Comparison of ENCODE assay signal across 10 mouse cellular contexts in genomic region chr5:140649881-140650414, GRCm38 (mm10). TPM values are rescaled to one million over a fixed set of nuclear protein-coding genes. Genes with fewer than 3 reads are reported as not detected.
DNase-seq lines count a peak whose midpoint lies in the region; ATAC-seq lines count a peak whose summit lies in the region.
"Had no signal": no experiment of that assay in that cellular context is flagged by ENCODE, and none has a peak within 500 bp of the region (broad histone marks: within the 10 kb centered on the region; RNA-seq: fewer than 3 reads in every experiment).

No protein-coding gene starts in this region.

- DNase-seq in heart, postnatal 36 days = no peak
- DNase-seq in embryo, embryonic 11 days = no peak
- DNase-seq in urinary bladder, postnatal 4 days (ENCODE audit: low spot score in 2 of 2) = no peak
- DNase-seq in urinary bladder, adult 18-20 months (ENCODE audit: low spot score in 2 of 2) = no peak
- DNase-seq: cerebellum, postnatal 14 days; gastrocnemius, adult 2 months had no signal

- H3K36me3 ChIP-seq in heart, embryonic 13.5 days = peaks cover 19% of the 10 kb centered on the region
- H3K36me3 ChIP-seq in embryonic facial prominence, embryonic 12.5 days = peaks cover 15% of the 10 kb centered on the region
- H3K36me3 ChIP-seq in hindbrain, embryonic 16.5 days (ENCODE audit: control insufficient read depth, insufficient read depth, low read length) = no peaks in the 10 kb centered on the region
- H3K36me3 ChIP-seq in midbrain, embryonic 13.5 days = peaks cover 10% of the 10 kb centered on the region

- peak overlapping the region; percentile 67; the same call in 1 of the 2 replicates for H3K27ac ChIP-seq in heart, embryonic 13.5 days (replicated peaks)
- 0 out of 2 replicates have a peak overlapping the region, but pooled peaks have one; percentile 11 for H3K27ac ChIP-seq in embryonic facial prominence, embryonic 12.5 days
- H3K27ac ChIP-seq in hindbrain, embryonic 16.5 days (ENCODE audit: low read depth, low read length) = peak overlapping the region; percentile 86
- H3K27ac ChIP-seq in midbrain, embryonic 13.5 days = peak overlapping the region; percentile 84
- H3K27ac ChIP-seq: gastrocnemius, adult 2 months had no signal

- no peak for ATAC-seq in heart, embryonic 13.5 days (ENCODE audit: extremely low read depth, insufficient number of reproducible peaks, low FRiP score, low TSS enrichment)
- no peak for ATAC-seq in embryonic facial prominence, embryonic 12.5 days (ENCODE audit: insufficient number of reproducible peaks, insufficient read depth, low FRiP score, low TSS enrichment)
- ATAC-seq in hindbrain, embryonic 16.5 days = no peak
- ATAC-seq in midbrain, embryonic 13.5 days = no peak

- H3K4me1 ChIP-seq in heart, embryonic 13.5 days = peaks cover 65% of the 10 kb centered on the region
- H3K4me1 ChIP-seq in embryonic facial prominence, embryonic 12.5 days = peaks cover 35% of the 10 kb centered on the region
- peaks cover 36% of the 10 kb centered on the region for H3K4me1 ChIP-seq in hindbrain, embryonic 16.5 days (ENCODE audit: control insufficient read depth, insufficient read depth, low read depth, low read length)
- peaks cover 41% of the 10 kb centered on the region for H3K4me1 ChIP-seq in midbrain, embryonic 13.5 days (replicated peaks)

- intact Hi-C loops in heart, postnatal 36 days (cut with DNase I) = loop anchor here (2.0 kb wide), 1 partner anchor 53 kb away; the partner anchor contains the start of gene Iqce

- 72% methylated on average over 7 of the region's 7 CpGs for WGBS in heart, embryonic 13.5 days
- 46% methylated on average over 7 of the region's 7 CpGs for WGBS in embryonic facial prominence, embryonic 12.5 days
- 65% methylated on average over 7 of the region's 7 CpGs for WGBS in hindbrain, embryonic 16.5 days
- whole genome bisulfite sequencing in midbrain, embryonic 13.5 days = 62% methylated on average over 7 of the region's 7 CpGs

- no peaks in the 10 kb centered on the region for H3K9me3 ChIP-seq in heart, embryonic 13.5 days
- H3K9me3 ChIP-seq in embryonic facial prominence, embryonic 12.5 days = no peaks in the 10 kb centered on the region
- no peaks in the 10 kb centered on the region for H3K9me3 ChIP-seq in hindbrain, embryonic 16.5 days (ENCODE audit: control insufficient read depth, low read length)
- H3K9me3 ChIP-seq in midbrain, embryonic 13.5 days = no peaks in the 10 kb centered on the region

- H3K9ac ChIP-seq in heart, embryonic 13.5 days = peak overlapping the region; percentile 73
- 0 out of 2 replicates have a peak overlapping the region, but pooled peaks have one; percentile 31 for H3K9ac ChIP-seq in embryonic facial prominence, embryonic 12.5 days
- H3K9ac ChIP-seq in hindbrain, embryonic 16.5 days (ENCODE audit: low read depth, low read length) = peak overlapping the region; percentile 66
- H3K9ac ChIP-seq in midbrain, embryonic 13.5 days (replicated peaks) = peak overlapping the region; percentile 63; the same call in 1 of the 2 replicates

- no peak overlapping the region for H3K4me3 ChIP-seq in heart, embryonic 13.5 days
- H3K4me3 ChIP-seq in embryonic facial prominence, embryonic 12.5 days = no peak overlapping the region
- H3K4me3 ChIP-seq in hindbrain, embryonic 16.5 days (ENCODE audit: low read length) = no peak overlapping the region; the same call in 1 of the 2 replicates
- 0 out of 2 replicates have a peak overlapping the region, but pooled peaks have one; percentile 81 for H3K4me3 ChIP-seq in midbrain, embryonic 13.5 days (replicated peaks)

- H3K27me3 ChIP-seq in heart, embryonic 13.5 days (replicated peaks) = no peaks in the 10 kb centered on the region
- no peaks in the 10 kb centered on the region for H3K27me3 ChIP-seq in embryonic facial prominence, embryonic 12.5 days
- no peaks in the 10 kb centered on the region for H3K27me3 ChIP-seq in hindbrain, embryonic 16.5 days (replicated peaks; ENCODE audit: control insufficient read depth, insufficient read depth, low read length)
- H3K27me3 ChIP-seq in midbrain, embryonic 13.5 days = peaks cover 2% of the 10 kb centered on the region; the same call in 1 of the 2 replicates

- H3K4me2 ChIP-seq in heart, embryonic 13.5 days = peak overlapping the region; percentile 87
- peak overlapping the region; percentile 70; the same call in 1 of the 2 replicates for H3K4me2 ChIP-seq in embryonic facial prominence, embryonic 12.5 days (replicated peaks)
- H3K4me2 ChIP-seq in hindbrain, embryonic 16.5 days (ENCODE audit: low read length) = peak overlapping the region; percentile 79
- H3K4me2 ChIP-seq in midbrain, embryonic 13.5 days (replicated peaks) = peak overlapping the region; percentile 59

RNA-seq across cellular contexts. Expression of gene Ttyh3, which starts 1.1 kb away (rescaled TPM):
- 25.0 and 25.4 TPM in 2 replicates for polyA plus RNA-seq in heart, embryonic 13.5 days (2015; fragmentation: Nextera tagmentation; extraction: Ambion mirVana)
- 10 to 100 TPM; 13.4 to 14.7 TPM for total RNA-seq in heart, postnatal 36 days (2021)
- 60.6 and 62.6 TPM in 2 replicates for polyA plus RNA-seq in embryonic facial prominence, embryonic 12.5 days (2016; fragmentation: Nextera tagmentation; extraction: Ambion mirVana)
- 56.0 and 68.9 TPM in 2 replicates for polyA plus RNA-seq in hindbrain, embryonic 16.5 days (2015; fragmentation: Nextera tagmentation; extraction: Ambion mirVana)
- 53.6 and 76.6 TPM in 2 replicates for polyA plus RNA-seq in midbrain, embryonic 13.5 days (2015; fragmentation: Nextera tagmentation; extraction: Ambion mirVana)

RNA-seq across cellular contexts. Expression of gene Lfng, which starts 42.8 kb away (rescaled TPM):
- 3.3 and 3.5 TPM in 2 replicates for polyA plus RNA-seq in heart, embryonic 13.5 days (2015; fragmentation: Nextera tagmentation; extraction: Ambion mirVana)
- total RNA-seq in heart, postnatal 36 days (2021) = 1 to 10 TPM; 7.2 to 9.1 TPM
- 14.0 and 14.2 TPM in 2 replicates for polyA plus RNA-seq in embryonic facial prominence, embryonic 12.5 days (2016; fragmentation: Nextera tagmentation; extraction: Ambion mirVana)
- 27.1 and 30.2 TPM in 2 replicates for polyA plus RNA-seq in hindbrain, embryonic 16.5 days (2015; fragmentation: Nextera tagmentation; extraction: Ambion mirVana)
- polyA plus RNA-seq in midbrain, embryonic 13.5 days (2015; fragmentation: Nextera tagmentation; extraction: Ambion mirVana) = 25.0 and 25.7 TPM in 2 replicates

RNA-seq across cellular contexts. Expression of gene Iqce, which starts 52.2 kb away (rescaled TPM):
- 8.0 and 10.3 TPM in 2 replicates for polyA plus RNA-seq in heart, embryonic 13.5 days (2015; fragmentation: Nextera tagmentation; extraction: Ambion mirVana)
- total RNA-seq in heart, postnatal 36 days (2021) = 1 to 10 TPM; 8.9 to 9.8 TPM
- polyA plus RNA-seq in embryonic facial prominence, embryonic 12.5 days (2016; fragmentation: Nextera tagmentation; extraction: Ambion mirVana) = 25.9 and 29.7 TPM in 2 replicates
- polyA plus RNA-seq in hindbrain, embryonic 16.5 days (2015; fragmentation: Nextera tagmentation; extraction: Ambion mirVana) = 27.9 and 28.6 TPM in 2 replicates
- polyA plus RNA-seq in midbrain, embryonic 13.5 days (2015; fragmentation: Nextera tagmentation; extraction: Ambion mirVana) = 24.4 and 26.0 TPM in 2 replicates

RNA-seq across cellular contexts. Expression of gene Brat1, which starts 54.9 kb away (rescaled TPM):
- polyA plus RNA-seq in heart, embryonic 13.5 days (2015; fragmentation: Nextera tagmentation; extraction: Ambion mirVana) = 12.9 and 13.9 TPM in 2 replicates
- 10 to 100 TPM in 1 of 2 experiments, 1 to 10 TPM in 1; 8.3 to 10.4 TPM for total RNA-seq in heart, postnatal 36 days (2021)
- polyA plus RNA-seq in embryonic facial prominence, embryonic 12.5 days (2016; fragmentation: Nextera tagmentation; extraction: Ambion mirVana) = 23.8 and 24.5 TPM in 2 replicates
- 24.3 and 27.4 TPM in 2 replicates for polyA plus RNA-seq in hindbrain, embryonic 16.5 days (2015; fragmentation: Nextera tagmentation; extraction: Ambion mirVana)
- 20.7 and 22.4 TPM in 2 replicates for polyA plus RNA-seq in midbrain, embryonic 13.5 days (2015; fragmentation: Nextera tagmentation; extraction: Ambion mirVana)

Comparison
In these comparisons a context has a peak if more than half of its experiments do, and no peak if none do; other contexts are left out.
1. H3K27ac ChIP-seq: peak in every context shown above with its lines; median percentile 86 in hindbrain, embryonic 16.5 days; 84 in midbrain, embryonic 13.5 days; 67 in heart, embryonic 13.5 days; 11 in embryonic facial prominence, embryonic 12.5 days.